Mouse (Mus musculus): ENCODE measurements around the gene Ung.

DNA sequence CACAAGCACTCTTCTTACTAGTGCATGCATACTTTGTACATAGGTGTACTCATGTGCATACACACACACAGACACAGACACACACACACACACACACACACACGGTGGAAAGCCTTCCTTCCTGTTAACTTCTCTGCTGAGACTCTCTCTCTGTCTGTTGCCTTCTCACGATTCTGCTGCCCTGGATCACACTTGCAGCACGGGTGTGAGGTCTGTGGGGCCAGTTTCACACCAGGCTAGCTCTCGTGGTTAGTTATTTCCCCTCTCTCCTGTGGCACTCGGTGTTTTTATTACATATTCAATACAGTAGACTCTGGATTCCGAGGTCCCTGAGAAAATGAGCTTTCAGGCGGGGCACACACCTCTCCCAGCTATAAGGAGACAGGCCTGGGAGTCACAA is 13.6 kb upstream of the Ung start:
- TF ChIP-seq EP300 (IDR thresholded peaks at IDR 0.05; ENCODE audit: insufficient read depth, low read depth, low read length) (no peak), CTCF (IDR thresholded peaks at IDR 0.05) (no peak)
